Mouse (Mus musculus) heart, embryonic 11.5 days (tissue): ENCODE measurements around the gene Ugt1a10. TPM values are rescaled to one million over a fixed set of nuclear protein-coding genes. Genes with fewer than 3 reads are reported as not detected.
A peak's percentile ranks its signal among the peaks of the same experiment; 100 is the strongest.

Experiments used
- ATAC-seq: fragments of 200-750 bp; cut with Nextera tagmentation; replicated peaks from 2 replicates; pipeline ENCODE4 v1.8.0; 2017; ENCODE audit warnings: moderate library complexity; ENCODE audit not compliant: insufficient number of reproducible peaks, low FRiP score, low TSS enrichment
- H3K27ac ChIP-seq: fragments of 300-500 bp; sonication (generic); 2 replicates; pipeline ENCODE4 v1.5.1; 2014; ENCODE audit warnings: mild to moderate bottlenecking, low read depth, low read length
- H3K27me3 ChIP-seq: fragments of 300-500 bp; sonication (generic); 2 replicates; pipeline ENCODE4 v1.6.1; 2014; ENCODE audit warnings: mild to moderate bottlenecking, low read length, mixed read lengths; ENCODE audit not compliant: control insufficient read depth, insufficient read depth
- H3K36me3 ChIP-seq: fragments of 300-500 bp; sonication (generic); 2 replicates; pipeline ENCODE4 v1.6.1; 2014; ENCODE audit warnings: mild to moderate bottlenecking, low read length, moderate library complexity, mixed read lengths; ENCODE audit not compliant: control insufficient read depth, insufficient read depth
- H3K4me1 ChIP-seq: fragments of 300-500 bp; sonication (generic); 2 replicates; pipeline ENCODE4 v1.6.1; 2014; ENCODE audit warnings: low read length; ENCODE audit not compliant: control insufficient read depth, insufficient read depth
- H3K4me2 ChIP-seq: fragments of 300-500 bp; sonication (generic); 2 replicates; pipeline ENCODE4 v1.6.1; 2014; ENCODE audit warnings: mild to moderate bottlenecking, moderate library complexity
- H3K4me3 ChIP-seq: fragments of 300-500 bp; sonication (generic); 2 replicates; pipeline ENCODE4 v1.5.1; 2014; ENCODE audit warnings: low read depth, low read length
- H3K9ac ChIP-seq: fragments of 300-500 bp; sonication (generic); 2 replicates; pipeline ENCODE4 v1.6.1; 2014; ENCODE audit warnings: mild to moderate bottlenecking, low read depth, low read length, moderate library complexity
- H3K9me3 ChIP-seq: fragments of 300-500 bp; sonication (generic); replicated peaks from 2 replicates; pipeline ENCODE4 v1.6.1; 2016; ENCODE audit warnings: low read length; ENCODE audit not compliant: control insufficient read depth
- WGBS: fragments of 180-500 bp; shearing (Covaris S2); extraction: QIAGEN DNeasy Blood & Tissue Kit; methylation state at CpG from one replicate; pipeline ENCODE4 v1.1.7; 2014; ENCODE audit not compliant: insufficient replicate concordance; 5-methylcytosine and 5-hydroxymethylcytosine counted together
- polyA plus RNA-seq: library from polyadenylated mRNA; unstranded; fragments of >200 nt; fragmentation: Nextera tagmentation; extraction: Ambion mirVana; gene quantifications from 2 replicates; pipeline ENCODE4 v1.2.1, GENCODE M21; 2014

Ugt1a10 gene
- polyA plus RNA-seq, 1 experiment from 2014 or later: not detected

GRCm38 (mm10) chr1:88258361-88258760, 203.2 kb downstream of the Ugt1a10 start:
- Histone ChIP-seq H3K27me3 (no peaks in the 10 kb centered on the region), H3K9me3 (peaks cover 56% of the 10 kb centered on the region), H3K27ac (no peak overlapping the region), H3K36me3 (peaks cover 31% of the 10 kb centered on the region), H3K4me3 (no peak overlapping the region), H3K4me2 (no peak overlapping the region), H3K9ac (no peak overlapping the region), H3K4me1 (peaks cover 13% of the 10 kb centered on the region; the same call in 1 of the 2 replicates)
- 67% methylated on average over 6 of the region's 6 CpGs for WGBS
- ATAC-seq: no peak

- Histone ChIP-seq H3K36me3 (peaks cover 38% of the 10 kb centered on the region), H3K4me2 (no peak overlapping the region), H3K4me1 (peaks cover 13% of the 10 kb centered on the region; the same call in 1 of the 2 replicates), H3K27ac (no peak overlapping the region), H3K4me3 (no peak overlapping the region), H3K9me3 (peaks cover 49% of the 10 kb centered on the region), H3K9ac (no peak overlapping the region), H3K27me3 (no peaks in the 10 kb centered on the region)
- ATAC-seq: peak; percentile 2; the same call in 1 of the 2 replicates
- WGBS: 66% methylated on average over 8 of the region's 8 CpGs
Measured at GRCm38 (mm10) chr1:88258881-88259642, 203.9 kb downstream of the Ugt1a10 start.

GRCm38 (mm10) chr1:88259643-88260024, 204.4 kb downstream of the Ugt1a10 start:
- Histone ChIP-seq H3K9ac (no peak overlapping the region), H3K4me1 (peaks cover 13% of the 10 kb centered on the region; the same call in 1 of the 2 replicates), H3K9me3 (peaks cover 43% of the 10 kb centered on the region), H3K27me3 (no peaks in the 10 kb centered on the region), H3K36me3 (peaks cover 43% of the 10 kb centered on the region), H3K4me3 (no peak overlapping the region), H3K4me2 (no peak overlapping the region), H3K27ac (no peak overlapping the region)
- WGBS: 72% methylated on average over 4 of the region's 4 CpGs
- ATAC-seq: 0 out of 2 replicates have a peak, but pooled peaks have one; percentile 3

- Histone ChIP-seq H3K27me3 (no peaks in the 10 kb centered on the region), H3K4me3 (no peak overlapping the region), H3K4me1 (peaks cover 17% of the 10 kb centered on the region; the same call in 1 of the 2 replicates), H3K9ac (no peak overlapping the region), H3K36me3 (peaks cover 48% of the 10 kb centered on the region), H3K9me3 (peaks cover 39% of the 10 kb centered on the region), H3K27ac (no peak overlapping the region), H3K4me2 (no peak overlapping the region)
- WGBS: 79% methylated on average over 6 of the region's 6 CpGs
- ATAC-seq: 0 out of 2 replicates have a peak, but pooled peaks have one; percentile 1
Measured at GRCm38 (mm10) chr1:88260114-88260513, 204.9 kb downstream of the Ugt1a10 start.

GRCm38 (mm10) chr1:88260604-88261377, 205.6 kb downstream of the Ugt1a10 start:
- peaks cover 21% of the 10 kb centered on the region for H3K4me1 ChIP-seq
- no peak overlapping the region for H3K9ac ChIP-seq
- H3K4me3 ChIP-seq: no peak overlapping the region
- no peak overlapping the region for H3K27ac ChIP-seq
- 80% methylated on average over 10 of the region's 10 CpGs for WGBS
- H3K27me3 ChIP-seq: no peaks in the 10 kb centered on the region
- no peak overlapping the region for H3K4me2 ChIP-seq
- ATAC-seq: no peak
- peaks cover 37% of the 10 kb centered on the region for H3K9me3 ChIP-seq
- peaks cover 55% of the 10 kb centered on the region for H3K36me3 ChIP-seq

- no peak overlapping the region for H3K27ac ChIP-seq
- no peak for ATAC-seq
- peaks cover 21% of the 10 kb centered on the region for H3K4me1 ChIP-seq
- H3K4me3 ChIP-seq: no peak overlapping the region
- WGBS: 82% methylated on average over 7 of the region's 7 CpGs
- no peak overlapping the region for H3K9ac ChIP-seq
- H3K36me3 ChIP-seq: peaks cover 64% of the 10 kb centered on the region
- no peak overlapping the region for H3K4me2 ChIP-seq
- H3K27me3 ChIP-seq: no peaks in the 10 kb centered on the region
- H3K9me3 ChIP-seq: peaks cover 28% of the 10 kb centered on the region
Measured at GRCm38 (mm10) chr1:88261706-88262105, 206.5 kb downstream of the Ugt1a10 start.

- WGBS: 85% methylated on average over 4 of the region's 4 CpGs
- no peak overlapping the region for H3K4me2 ChIP-seq
- H3K36me3 ChIP-seq: peaks cover 70% of the 10 kb centered on the region
- no peak overlapping the region for H3K9ac ChIP-seq
- H3K27me3 ChIP-seq: no peaks in the 10 kb centered on the region
- ATAC-seq: no peak; the same call in 1 of the 2 replicates
- no peak overlapping the region for H3K27ac ChIP-seq
- H3K9me3 ChIP-seq: peaks cover 22% of the 10 kb centered on the region
- H3K4me1 ChIP-seq: peaks cover 21% of the 10 kb centered on the region
- H3K4me3 ChIP-seq: no peak overlapping the region
Measured at GRCm38 (mm10) chr1:88262255-88262654, 207.1 kb downstream of the Ugt1a10 start.

GRCm38 (mm10) chr1:88262961-88263360, 207.8 kb downstream of the Ugt1a10 start:
- Histone ChIP-seq H3K27ac (no peak overlapping the region), H3K4me2 (no peak overlapping the region), H3K27me3 (no peaks in the 10 kb centered on the region), H3K9ac (no peak overlapping the region), H3K36me3 (peaks cover 77% of the 10 kb centered on the region), H3K4me3 (no peak overlapping the region), H3K9me3 (peaks cover 15% of the 10 kb centered on the region), H3K4me1 (peaks cover 21% of the 10 kb centered on the region)
- no peak for ATAC-seq
- WGBS: 75% methylated on average over 6 of the region's 6 CpGs
